ENCODE assay signal across 15 mouse cellular contexts in the genomic region with DNA sequence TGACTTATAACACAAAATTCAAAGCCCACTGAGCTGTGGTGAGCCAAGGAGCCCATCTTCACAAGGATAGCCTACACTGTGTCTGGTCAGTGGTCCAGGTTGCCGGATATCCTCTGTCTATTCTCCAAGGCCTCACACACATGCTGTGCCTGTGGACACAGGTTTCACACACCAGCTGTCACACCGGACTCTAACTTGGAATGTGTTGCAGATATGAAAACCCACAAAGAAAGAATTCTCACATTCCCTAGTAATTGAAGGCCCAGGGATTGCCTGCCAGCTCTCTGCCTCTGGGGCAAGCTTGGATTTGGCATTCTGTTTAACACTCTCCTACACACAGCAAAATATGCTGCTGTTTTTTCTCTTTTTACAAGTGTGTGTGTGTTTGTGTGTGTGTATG.
DNase-seq lines count a peak whose midpoint lies in the region.
"Had no signal": no experiment of that assay in that cellular context is flagged by ENCODE, and none has a peak within 500 bp of the region (broad histone marks: within the 10 kb centered on the region; RNA-seq: fewer than 3 reads in every experiment).

No protein-coding gene starts in this region.

- peak; percentile 30 to 55 for DNase-seq in frontal cortex, adult 2 months (ENCODE audit: extremely low spot score in 1 of 2, low spot score in 1 of 2)
- DNase-seq in frontal cortex, postnatal 10 days (ENCODE audit: low spot score in 2 of 2), result no peak
- peak; percentile 60 for DNase-seq in right cerebral cortex, adult 18-20 months
- DNase-seq in right cerebral cortex, postnatal 10 days (ENCODE audit: low spot score in 2 of 2), result no peak
- DNase-seq in cerebellum, postnatal 10 days, result peak; percentile 38 to 62
- no peak for DNase-seq in kidney, adult 8-10 months
- DNase-seq in adrenal gland, adult 8-10 months, result no peak
- DNase-seq: adrenal gland, postnatal 36 days; heart, adult 18-20 months; heart, postnatal 10 days; kidney, adult 18-20 months; kidney, postnatal 36 days; lung, postnatal 36 days; right cerebral cortex, postnatal 14 days; thymus, adult 2 months had no signal

Comparison
In these comparisons a context has a peak if more than half of its experiments do, and no peak if none do; other contexts are left out.
1. DNase-seq: peak in frontal cortex, adult 2 months (2 of 2), right cerebral cortex, adult 18-20 months (single experiment) and cerebellum, postnatal 10 days (2 of 2); none in frontal cortex, postnatal 10 days (0 of 2), right cerebral cortex, postnatal 10 days (0 of 2), kidney, adult 8-10 months (0 of 2) and adrenal gland, adult 8-10 months (single experiment).